Mouse (Mus musculus) neural tube, embryonic 11.5 days (tissue): ENCODE data around the gene Enah. TPM values are rescaled to one million over a fixed set of nuclear protein-coding genes. Genes with fewer than 3 reads are reported as not detected.

Experiments
- ATAC-seq: fragments of 200-750 bp; cut with Nextera tagmentation; 2 replicates; pipeline ENCODE4 v1.8.0; 2017; ENCODE audit warnings: moderate number of reproducible peaks, mild to moderate bottlenecking, moderate TSS enrichment, moderate library complexity; ENCODE audit not compliant: insufficient read depth, low FRiP score, low TSS enrichment
- DNase-seq: peaks from one replicate; pipeline ENCODE4 v3.0.0-alpha.2; 2015; ENCODE audit warnings: low spot score
- H3K27ac ChIP-seq: fragments of 300-500 bp; sonication (generic); 2 replicates; pipeline ENCODE4 v1.5.1; 2014; ENCODE audit warnings: low read depth, mild to moderate bottlenecking, low read length
- H3K27me3 ChIP-seq: fragments of 300-500 bp; sonication (generic); 2 replicates; pipeline ENCODE4 v1.6.1; 2014; ENCODE audit warnings: mild to moderate bottlenecking, low read length, mixed read lengths; ENCODE audit not compliant: control insufficient read depth, insufficient read depth
- H3K36me3 ChIP-seq: fragments of 300-500 bp; sonication (generic); 2 replicates; pipeline ENCODE4 v1.6.1; 2014; ENCODE audit warnings: mild to moderate bottlenecking, low read length, moderate library complexity, mixed read lengths; ENCODE audit not compliant: control insufficient read depth, insufficient read depth
- H3K4me1 ChIP-seq: fragments of 300-500 bp; sonication (generic); 2 replicates; pipeline ENCODE4 v1.6.1; 2014; ENCODE audit warnings: low read length, mixed read lengths; ENCODE audit not compliant: control insufficient read depth, insufficient read depth
- H3K4me2 ChIP-seq: fragments of 300-500 bp; sonication (generic); 2 replicates; pipeline ENCODE4 v1.6.1; 2014; ENCODE audit warnings: low read depth, mild to moderate bottlenecking, moderate library complexity
- H3K4me3 ChIP-seq: fragments of 300-500 bp; sonication (generic); 2 replicates; pipeline ENCODE4 v1.5.1; 2014; ENCODE audit warnings: low read depth, low read length
- H3K9ac ChIP-seq: fragments of 300-500 bp; sonication (generic); 2 replicates; pipeline ENCODE4 v1.6.1; 2014; ENCODE audit warnings: mild to moderate bottlenecking, low read length
- H3K9me3 ChIP-seq: fragments of 300-500 bp; sonication (generic); 2 replicates; pipeline ENCODE4 v1.6.1; 2016; ENCODE audit warnings: low read length; ENCODE audit not compliant: control insufficient read depth
- WGBS: fragments of 180-500 bp; shearing (Covaris S2); extraction: QIAGEN DNeasy Blood & Tissue Kit; methylation state at CpG from one replicate; pipeline ENCODE4 v1.1.7; 2014; 5-methylcytosine and 5-hydroxymethylcytosine counted together
- polyA plus RNA-seq: library from polyadenylated mRNA; unstranded; fragments of >200 nt; fragmentation: Nextera tagmentation; extraction: Ambion mirVana; gene quantifications from 2 replicates; pipeline ENCODE4 v1.2.1, GENCODE M21; 2014

Enah gene
- polyA plus RNA-seq, 1 experiment from 2014 or later: 35.9 TPM

- H3K27ac ChIP-seq: no peak overlapping the region
- no peaks in the 10 kb centered on the region for H3K4me1 ChIP-seq
- WGBS: 77% methylated on average over 2 of the region's 2 CpGs
- H3K9me3 ChIP-seq: no peaks in the 10 kb centered on the region
- H3K36me3 ChIP-seq: peaks cover 2% of the 10 kb centered on the region; the same call in 1 of the 2 replicates
- no peaks in the 10 kb centered on the region for H3K27me3 ChIP-seq
- ATAC-seq: no peak
- no peak overlapping the region for H3K4me3 ChIP-seq
- H3K4me2 ChIP-seq: no peak overlapping the region
- no peak for DNase-seq
- no peak overlapping the region for H3K9ac ChIP-seq
Measured at GRCm38 (mm10) chr1:181987226-181987625, 32.6 kb downstream of the Enah start.

GRCm38 (mm10) chr1:181985880-181986279 lies 33.9 kb downstream of the Enah start:
- ATAC-seq (no peak), DNase-seq (no peak)
- H3K4me1 ChIP-seq: no peaks in the 10 kb centered on the region
- H3K4me3 ChIP-seq: no peak overlapping the region
- H3K27ac ChIP-seq: no peak overlapping the region
- peaks cover 2% of the 10 kb centered on the region; the same call in 1 of the 2 replicates for H3K36me3 ChIP-seq
- no peak overlapping the region for H3K4me2 ChIP-seq
- H3K9me3 ChIP-seq: no peaks in the 10 kb centered on the region
- no peaks in the 10 kb centered on the region for H3K27me3 ChIP-seq
- 90% methylated on average over 1 of the region's 1 CpGs for WGBS
- no peak overlapping the region for H3K9ac ChIP-seq

GRCm38 (mm10) chr1:181984811-181985210 lies 35.0 kb downstream of the Enah start:
- H3K27ac ChIP-seq: no peak overlapping the region
- H3K9me3 ChIP-seq: no peaks in the 10 kb centered on the region
- H3K4me1 ChIP-seq: no peaks in the 10 kb centered on the region
- H3K36me3 ChIP-seq: peaks cover 2% of the 10 kb centered on the region; the same call in 1 of the 2 replicates
- H3K4me2 ChIP-seq: no peak overlapping the region
- 97% methylated on average over 2 of the region's 2 CpGs for WGBS
- no peak for DNase-seq
- H3K9ac ChIP-seq: no peak overlapping the region
- no peak overlapping the region for H3K4me3 ChIP-seq
- ATAC-seq: no peak
- H3K27me3 ChIP-seq: no peaks in the 10 kb centered on the region

- DNase-seq (no peak), ATAC-seq (no peak)
- H3K4me2 ChIP-seq: no peak overlapping the region
- no peaks in the 10 kb centered on the region for H3K36me3 ChIP-seq
- no peaks in the 10 kb centered on the region for H3K27me3 ChIP-seq
- 90% methylated on average over 14 of the region's 14 CpGs for WGBS
- H3K4me1 ChIP-seq: 0 out of 2 replicates have a peak, but pooled peaks cover 3% of the 10 kb centered on the region
- no peak overlapping the region for H3K9ac ChIP-seq
- no peak overlapping the region for H3K27ac ChIP-seq
- H3K9me3 ChIP-seq: no peaks in the 10 kb centered on the region
- H3K4me3 ChIP-seq: no peak overlapping the region
Measured at GRCm38 (mm10) chr1:181980017-181980719, 39.6 kb downstream of the Enah start.

- Histone ChIP-seq H3K27me3 (no peaks in the 10 kb centered on the region), H3K4me3 (no peak overlapping the region), H3K9ac (no peak overlapping the region), H3K27ac (no peak overlapping the region), H3K4me2 (no peak overlapping the region), H3K36me3 (no peaks in the 10 kb centered on the region), H3K9me3 (no peaks in the 10 kb centered on the region), H3K4me1 (0 out of 2 replicates have a peak, but pooled peaks cover 3% of the 10 kb centered on the region)
- 82% methylated on average over 3 of the region's 3 CpGs for WGBS
- ATAC-seq: no peak
- DNase-seq: no peak
Measured at GRCm38 (mm10) chr1:181975510-181975909, 44.3 kb downstream of the Enah start.

GRCm38 (mm10) chr1:181974897-181975296 lies 44.9 kb downstream of the Enah start:
- DNase-seq: no peak
- no peaks in the 10 kb centered on the region for H3K36me3 ChIP-seq
- no peak overlapping the region for H3K4me2 ChIP-seq
- H3K4me3 ChIP-seq: no peak overlapping the region
- ATAC-seq: no peak
- no peaks in the 10 kb centered on the region for H3K9me3 ChIP-seq
- no peak overlapping the region for H3K27ac ChIP-seq
- no peaks in the 10 kb centered on the region for H3K27me3 ChIP-seq
- 0 out of 2 replicates have a peak, but pooled peaks cover 3% of the 10 kb centered on the region for H3K4me1 ChIP-seq
- H3K9ac ChIP-seq: no peak overlapping the region

GRCm38 (mm10) chr1:181965277-181965676 lies 54.5 kb downstream of the Enah start:
- no peaks in the 10 kb centered on the region for H3K36me3 ChIP-seq
- H3K9me3 ChIP-seq: no peaks in the 10 kb centered on the region
- no peak overlapping the region for H3K4me2 ChIP-seq
- H3K9ac ChIP-seq: no peak overlapping the region
- no peak overlapping the region for H3K27ac ChIP-seq
- H3K27me3 ChIP-seq: no peaks in the 10 kb centered on the region
- no peaks in the 10 kb centered on the region for H3K4me1 ChIP-seq
- ATAC-seq (no peak), DNase-seq (no peak)
- H3K4me3 ChIP-seq: no peak overlapping the region
- 94% methylated on average over 1 of the region's 1 CpGs for WGBS

GRCm38 (mm10) chr1:181963827-181964226 lies 56.0 kb downstream of the Enah start:
- Histone ChIP-seq H3K27me3 (no peaks in the 10 kb centered on the region), H3K4me2 (no peak overlapping the region), H3K9me3 (no peaks in the 10 kb centered on the region), H3K9ac (no peak overlapping the region), H3K27ac (no peak overlapping the region), H3K36me3 (no peaks in the 10 kb centered on the region), H3K4me3 (no peak overlapping the region), H3K4me1 (no peaks in the 10 kb centered on the region)
- 65% methylated on average over 3 of the region's 3 CpGs for WGBS
- ATAC-seq (no peak), DNase-seq (no peak)

- ATAC-seq (no peak), DNase-seq (no peak)
- no peak overlapping the region for H3K4me2 ChIP-seq
- no peaks in the 10 kb centered on the region for H3K36me3 ChIP-seq
- H3K9ac ChIP-seq: no peak overlapping the region
- no peaks in the 10 kb centered on the region for H3K27me3 ChIP-seq
- no peak overlapping the region for H3K27ac ChIP-seq
- no peaks in the 10 kb centered on the region for H3K9me3 ChIP-seq
- H3K4me1 ChIP-seq: no peaks in the 10 kb centered on the region
- WGBS: 94% methylated on average over 4 of the region's 4 CpGs
- H3K4me3 ChIP-seq: no peak overlapping the region
Measured at GRCm38 (mm10) chr1:181963351-181963750, 56.4 kb downstream of the Enah start.
